Mouse (Mus musculus) liver, adult 2 months (tissue): ENCODE measurements around the gene Ablim2.

Experiments
- CTCF ChIP-seq: fragments of 200-500 bp; IDR thresholded peaks from 2 replicates; pipeline ENCODE4 v1.5.1; 2011; ENCODE audit warnings: low read depth, low read length, control low read depth
- POLR2A ChIP-seq: fragments of 200-500 bp; IDR thresholded peaks from 2 replicates; pipeline ENCODE4 v1.6.1; 2011; ENCODE audit warnings: low read length, control low read depth; ENCODE audit not compliant: insufficient read depth; ENCODE audit errors: extremely low read depth

- no peak for TF ChIP-seq CTCF
- no peak for TF ChIP-seq POLR2A
Observed at GRCm38 (mm10) chr5:35722654-35723053, 35.0 kb upstream of the Ablim2 start.
